Mouse (Mus musculus): Measurements from ENCODE around the gene Gm20662. TPM values are rescaled to one million over a fixed set of nuclear protein-coding genes. Genes with fewer than 3 reads are reported as not detected.

Gene Gm20662
- polyA plus RNA-seq, 1 experiment from 2014 or later: 0.64 TPM

- Histone ChIP-seq H3K36me3 (ENCODE audit: insufficient read depth, low read length) (peaks cover 14% of the 10 kb centered on the region; the same call in 1 of the 2 replicates), H3K27ac (ENCODE audit: low read length) (peak overlapping the region; percentile 4; the same call in 1 of the 2 replicates), H3K4me2 (replicated peaks; ENCODE audit: low read depth, low read length) (no peak overlapping the region), H3K4me3 (ENCODE audit: low read length) (no peak overlapping the region), H3K9me3 (ENCODE audit: low read length) (no peaks in the 10 kb centered on the region), H3K27me3 (ENCODE audit: insufficient read depth, low read length) (no peaks in the 10 kb centered on the region), H3K4me1 (ENCODE audit: insufficient read depth, low read length) (peaks cover 9% of the 10 kb centered on the region; the same call in 1 of the 2 replicates), H3K9ac (replicated peaks; ENCODE audit: low read length) (no peak overlapping the region)
- no peak for ATAC-seq (ENCODE audit: low FRiP score, low TSS enrichment)
- 76% methylated on average over 10 of the region's 10 CpGs for WGBS
Observed at GRCm38 (mm10) chr9:107974491-107975171, 21.5 kb upstream of the Gm20662 start.

GRCm38 (mm10) chr9:107975399-107976386 is 20.5 kb upstream of the Gm20662 start, which contains the start of gene Uba7:
Gene Uba7, plus strand, starts transcription at chr9:107975505.
- WGBS: 69% methylated on average over 12 of the region's 12 CpGs
- Histone ChIP-seq H3K9me3 (ENCODE audit: low read length) (no peaks in the 10 kb centered on the region), H3K27me3 (ENCODE audit: insufficient read depth, low read length) (no peaks in the 10 kb centered on the region), H3K9ac (replicated peaks; ENCODE audit: low read length) (peak within 1 kb of the TSS; percentile 54; the same call in 1 of the 2 replicates), H3K4me3 (ENCODE audit: low read length) (no peak within 1 kb of the TSS; the same call in 1 of the 2 replicates), H3K4me2 (replicated peaks; ENCODE audit: low read depth, low read length) (peak within 1 kb of the TSS; percentile 17; the same call in 1 of the 2 replicates), H3K27ac (ENCODE audit: low read length) (peak within 1 kb of the TSS; percentile 63), H3K36me3 (ENCODE audit: insufficient read depth, low read length) (peaks cover 11% of the 10 kb centered on the region; the same call in 1 of the 2 replicates), H3K4me1 (ENCODE audit: insufficient read depth, low read length) (peaks cover 11% of the 10 kb centered on the region)
- ATAC-seq (ENCODE audit: low FRiP score, low TSS enrichment): no peak; the same call in 1 of the 2 replicates

- Histone ChIP-seq H3K9ac (replicated peaks; ENCODE audit: low read length) (no peak overlapping the region), H3K4me1 (ENCODE audit: insufficient read depth, low read length) (peaks cover 36% of the 10 kb centered on the region), H3K9me3 (ENCODE audit: low read length) (no peaks in the 10 kb centered on the region), H3K27me3 (ENCODE audit: insufficient read depth, low read length) (no peaks in the 10 kb centered on the region), H3K27ac (ENCODE audit: low read length) (no peak overlapping the region), H3K4me2 (replicated peaks; ENCODE audit: low read depth, low read length) (no peak overlapping the region), H3K36me3 (ENCODE audit: insufficient read depth, low read length) (no peaks in the 10 kb centered on the region), H3K4me3 (ENCODE audit: low read length) (no peak overlapping the region)
- no peak for ATAC-seq (ENCODE audit: low FRiP score, low TSS enrichment)
- 84% methylated on average over 12 of the region's 12 CpGs for WGBS
Observed at GRCm38 (mm10) chr9:107978815-107979214, 17.3 kb upstream of the Gm20662 start.

- Histone ChIP-seq H3K36me3 (ENCODE audit: insufficient read depth, low read length) (no peaks in the 10 kb centered on the region), H3K4me1 (ENCODE audit: insufficient read depth, low read length) (peaks cover 35% of the 10 kb centered on the region), H3K27ac (ENCODE audit: low read length) (peak overlapping the region; percentile 99), H3K9ac (replicated peaks; ENCODE audit: low read length) (peak overlapping the region; percentile 70), H3K9me3 (ENCODE audit: low read length) (no peaks in the 10 kb centered on the region), H3K4me3 (ENCODE audit: low read length) (peak overlapping the region; percentile 60), H3K4me2 (replicated peaks; ENCODE audit: low read depth, low read length) (peak overlapping the region; percentile 58), H3K27me3 (ENCODE audit: insufficient read depth, low read length) (no peaks in the 10 kb centered on the region)
- ATAC-seq (ENCODE audit: low FRiP score, low TSS enrichment): peak; percentile 60
- WGBS: 21% methylated on average over 7 of the region's 7 CpGs
Observed at GRCm38 (mm10) chr9:107981684-107982605, 14.2 kb upstream of the Gm20662 start.

- Histone ChIP-seq H3K27ac (ENCODE audit: low read length) (peak within 1 kb of the TSS; percentile 99), H3K36me3 (ENCODE audit: insufficient read depth, low read length) (no peaks in the 10 kb centered on the region), H3K9ac (replicated peaks; ENCODE audit: low read length) (peak within 1 kb of the TSS; percentile 70), H3K27me3 (ENCODE audit: insufficient read depth, low read length) (no peaks in the 10 kb centered on the region; the same call in 1 of the 2 replicates), H3K9me3 (ENCODE audit: low read length) (no peaks in the 10 kb centered on the region), H3K4me2 (replicated peaks; ENCODE audit: low read depth, low read length) (peak within 1 kb of the TSS; percentile 58), H3K4me1 (ENCODE audit: insufficient read depth, low read length) (peaks cover 35% of the 10 kb centered on the region), H3K4me3 (ENCODE audit: low read length) (peak within 1 kb of the TSS; percentile 60)
- ATAC-seq (ENCODE audit: low FRiP score, low TSS enrichment): peak; percentile 83
- 8% methylated on average over 14 of the region's 14 CpGs for WGBS
Observed at GRCm38 (mm10) chr9:107982681-107983346, 13.3 kb upstream of the Gm20662 start, which contains the start of gene Gm20661. Gene Gm20661, plus strand, starts transcription at chr9:107983058.

GRCm38 (mm10) chr9:107983421-107983890 is 12.7 kb upstream of the Gm20662 start:
- peak overlapping the region; percentile 60 for H3K4me3 ChIP-seq (ENCODE audit: low read length)
- peaks cover 35% of the 10 kb centered on the region for H3K4me1 ChIP-seq (ENCODE audit: insufficient read depth, low read length)
- peak; percentile 65 for ATAC-seq (ENCODE audit: low FRiP score, low TSS enrichment)
- H3K27me3 ChIP-seq (ENCODE audit: insufficient read depth, low read length): no peaks in the 10 kb centered on the region; the same call in 1 of the 2 replicates
- no peaks in the 10 kb centered on the region for H3K36me3 ChIP-seq (ENCODE audit: insufficient read depth, low read length)
- peak overlapping the region; percentile 99 for H3K27ac ChIP-seq (ENCODE audit: low read length)
- H3K9ac ChIP-seq (replicated peaks; ENCODE audit: low read length): peak overlapping the region; percentile 70
- no peaks in the 10 kb centered on the region for H3K9me3 ChIP-seq (ENCODE audit: low read length)
- H3K4me2 ChIP-seq (replicated peaks; ENCODE audit: low read depth, low read length): peak overlapping the region; percentile 58
- 12% methylated on average over 4 of the region's 4 CpGs for WGBS

- peak overlapping the region; percentile 60 for H3K4me3 ChIP-seq (ENCODE audit: low read length)
- 36% methylated on average over 19 of the region's 19 CpGs for WGBS
- peak overlapping the region; percentile 58 for H3K4me2 ChIP-seq (replicated peaks; ENCODE audit: low read depth, low read length)
- no peaks in the 10 kb centered on the region; the same call in 1 of the 2 replicates for H3K27me3 ChIP-seq (ENCODE audit: insufficient read depth, low read length)
- peak overlapping the region; percentile 99 for H3K27ac ChIP-seq (ENCODE audit: low read length)
- peak overlapping the region; percentile 68 for H3K9ac ChIP-seq (replicated peaks; ENCODE audit: low read length)
- no peaks in the 10 kb centered on the region for H3K36me3 ChIP-seq (ENCODE audit: insufficient read depth, low read length)
- ATAC-seq (ENCODE audit: low FRiP score, low TSS enrichment): no peak
- H3K4me1 ChIP-seq (ENCODE audit: insufficient read depth, low read length): peaks cover 35% of the 10 kb centered on the region
- no peaks in the 10 kb centered on the region for H3K9me3 ChIP-seq (ENCODE audit: low read length)
Observed at GRCm38 (mm10) chr9:107984052-107984753, 11.9 kb upstream of the Gm20662 start.

GRCm38 (mm10) chr9:107984754-107985055 is 11.4 kb upstream of the Gm20662 start:
- Histone ChIP-seq H3K27me3 (ENCODE audit: insufficient read depth, low read length) (no peaks in the 10 kb centered on the region; the same call in 1 of the 2 replicates), H3K36me3 (ENCODE audit: insufficient read depth, low read length) (no peaks in the 10 kb centered on the region), H3K4me1 (ENCODE audit: insufficient read depth, low read length) (peaks cover 35% of the 10 kb centered on the region), H3K4me2 (replicated peaks; ENCODE audit: low read depth, low read length) (peak overlapping the region; percentile 58), H3K9me3 (ENCODE audit: low read length) (no peaks in the 10 kb centered on the region), H3K4me3 (ENCODE audit: low read length) (peak overlapping the region; percentile 60), H3K9ac (replicated peaks; ENCODE audit: low read length) (peak overlapping the region; percentile 68), H3K27ac (ENCODE audit: low read length) (peak overlapping the region; percentile 99)
- WGBS: 33% methylated on average over 9 of the region's 9 CpGs
- no peak for ATAC-seq (ENCODE audit: low FRiP score, low TSS enrichment)
